ENCODE assay signal across 9 mouse cellular contexts in the genomic region with DNA sequence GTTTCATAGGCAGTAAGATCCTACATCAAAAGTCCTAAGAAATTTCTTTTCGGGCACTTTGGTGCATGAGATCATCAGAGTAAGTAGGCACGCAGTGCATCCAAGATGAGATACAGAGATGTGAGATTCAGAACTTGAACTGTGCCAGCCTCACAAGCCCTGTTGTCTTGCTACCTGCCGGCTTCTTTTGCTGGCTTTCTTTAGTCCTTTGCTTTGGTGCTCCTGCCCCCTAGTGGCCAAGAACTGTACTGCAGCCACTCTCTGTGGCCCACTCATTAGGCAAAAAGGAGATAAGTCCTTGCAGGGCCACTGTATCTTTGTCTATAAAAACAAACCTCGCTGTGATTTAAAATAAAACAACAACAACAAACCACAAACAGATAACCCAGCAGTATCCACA.
DNase-seq lines count a peak whose midpoint lies in the region; ATAC-seq and TF ChIP-seq lines count a peak whose summit lies in the region.
"Had no signal": no experiment of that assay in that cellular context is flagged by ENCODE, and none has a peak within 500 bp of the region (broad histone marks: within the 10 kb centered on the region; RNA-seq: fewer than 3 reads in every experiment).

No protein-coding gene starts in this region.

- ATAC-seq in liver, embryonic 14.5 days (ENCODE audit: insufficient read depth): no peak
- ATAC-seq in neutrophil, adult 5-6 weeks (ENCODE audit: extremely low read depth, insufficient number of reproducible peaks, low FRiP score, poor library complexity, severe bottlenecking): peak; percentile 65

- H3K27ac ChIP-seq in embryonic facial prominence, embryonic 10.5 days (replicated peaks): no peak overlapping the region
- H3K27ac ChIP-seq in liver, embryonic 14.5 days: no peak overlapping the region

- peaks cover 19% of the 10 kb centered on the region for H3K4me1 ChIP-seq in embryonic facial prominence, embryonic 10.5 days
- no peaks in the 10 kb centered on the region for H3K4me1 ChIP-seq in liver, embryonic 14.5 days (replicated peaks; ENCODE audit: control insufficient read depth in 2 of 2, insufficient read depth in 2 of 2, low read length in 1 of 2)

- H3K36me3 ChIP-seq in embryonic facial prominence, embryonic 10.5 days (replicated peaks): no peaks in the 10 kb centered on the region
- no peaks in the 10 kb centered on the region for H3K36me3 ChIP-seq in liver, embryonic 14.5 days (replicated peaks; ENCODE audit: control insufficient read depth, insufficient read depth, low read depth)

- DNase-seq in CD4-positive, CD25-positive, alpha-beta regulatory T cell, adult 2 months (ENCODE audit: low read depth, low spot score): peak; percentile 87
- peak; percentile 81 for DNase-seq in adrenal gland, postnatal 25 days
- DNase-seq in embryonic facial prominence, embryonic 10.5 days (ENCODE audit: low spot score): peak; percentile 81
- peak; percentile 33 to 58 for DNase-seq in heart, adult 9 months (ENCODE audit: low spot score in 2 of 2)
- DNase-seq in kidney, postnatal 10 days: peak; percentile 88
- DNase-seq in liver, embryonic 14.5 days (ENCODE audit: low read depth in 3 of 3, low spot score in 3 of 3): peak; percentile 11 to 32 (median 18)
- peak; percentile 91 for DNase-seq in testis, postnatal 10 days (ENCODE audit: low spot score)

- WGBS in embryonic facial prominence, embryonic 10.5 days: 28% methylated on average over 4 of the region's 4 CpGs
- WGBS in liver, embryonic 14.5 days (ENCODE audit: insufficient replicate concordance): 22% methylated on average over 4 of the region's 4 CpGs

- TF ChIP-seq CTCF in liver, embryonic 14.5 days (IDR thresholded peaks at IDR 0.05; ENCODE audit: low read depth): peak; percentile 93

- no peaks in the 10 kb centered on the region for H3K9me3 ChIP-seq in embryonic facial prominence, embryonic 10.5 days
- no peaks in the 10 kb centered on the region for H3K9me3 ChIP-seq in liver, embryonic 14.5 days (ENCODE audit: control insufficient read depth, low read length)

- no peaks in the 10 kb centered on the region for H3K27me3 ChIP-seq in embryonic facial prominence, embryonic 10.5 days (replicated peaks; ENCODE audit: low read depth, poor library complexity, severe bottlenecking)
- H3K27me3 ChIP-seq in liver, embryonic 14.5 days (ENCODE audit: control insufficient read depth, insufficient read depth, low read length): no peaks in the 10 kb centered on the region

- no peak overlapping the region for H3K9ac ChIP-seq in liver, embryonic 14.5 days (replicated peaks)

- H3K4me2 ChIP-seq in liver, embryonic 14.5 days (ENCODE audit: low read depth): no peak overlapping the region

- no peak overlapping the region for H3K4me3 ChIP-seq in embryonic facial prominence, embryonic 10.5 days
- H3K4me3 ChIP-seq in liver, embryonic 14.5 days (ENCODE audit: insufficient read depth in 1 of 2, low read depth in 2 of 2, low read length in 2 of 2): no peak overlapping the region
- H3K4me3 ChIP-seq: erythroblast, embryonic 14.5 days had no signal

- TF ChIP-seq EP300 in liver, embryonic 14.5 days (IDR thresholded peaks at IDR 0.05; ENCODE audit: low read depth): no peak

Comparison
In these comparisons a context has a peak if more than half of its experiments do, and no peak if none do; other contexts are left out.
1. DNase-seq: peak in every context shown above with its lines; median percentile 91 in testis, postnatal 10 days; 88 in kidney, postnatal 10 days; 87 in CD4-positive, CD25-positive, alpha-beta regulatory T cell, adult 2 months; 81 in adrenal gland, postnatal 25 days; 81 in embryonic facial prominence, embryonic 10.5 days; 46 in heart, adult 9 months; 18 in liver, embryonic 14.5 days.